Comparison of ENCODE assay signal across 12 mouse cellular contexts in genomic region chr3:121397007-121397406, GRCm38 (mm10).
"Had no signal": no experiment of that assay in that cellular context is flagged by ENCODE, and none has a peak within 500 bp of the region (broad histone marks: within the 10 kb centered on the region; RNA-seq: fewer than 3 reads in every experiment).

No protein-coding gene starts in this region.

- H3K36me3 ChIP-seq: limb, embryonic 15.5 days; liver, embryonic 12.5 days; midbrain, embryonic 15.5 days; neural tube, embryonic 12.5 days had no signal

- H3K9ac ChIP-seq: limb, embryonic 15.5 days; liver, embryonic 12.5 days; midbrain, embryonic 15.5 days; neural tube, embryonic 12.5 days had no signal

- ATAC-seq: intestine, postnatal 0 days; liver, embryonic 12.5 days; midbrain, embryonic 15.5 days had no signal

- H3K4me1 ChIP-seq: midbrain, embryonic 15.5 days; neural tube, embryonic 12.5 days had no signal

- H3K9me3 ChIP-seq: limb, embryonic 15.5 days; liver, embryonic 12.5 days; midbrain, embryonic 15.5 days; neural tube, embryonic 12.5 days had no signal

- H3K4me3 ChIP-seq: limb, embryonic 15.5 days; liver, embryonic 12.5 days; midbrain, embryonic 15.5 days; neural tube, embryonic 12.5 days had no signal

- H3K4me2 ChIP-seq: limb, embryonic 15.5 days; liver, embryonic 12.5 days; midbrain, embryonic 15.5 days; neural tube, embryonic 12.5 days had no signal

- H3K27ac ChIP-seq: kidney, postnatal 0 days; limb, embryonic 15.5 days; liver, embryonic 12.5 days; midbrain, embryonic 15.5 days; neural tube, embryonic 12.5 days had no signal

- DNase-seq: kidney, adult 9 months; kidney, postnatal 36 days; layer of hippocampus, adult 9-11 months; layer of hippocampus, postnatal 36 days; lung, postnatal 10 days; thymus, postnatal 36 days had no signal

- H3K27me3 ChIP-seq: limb, embryonic 15.5 days; liver, embryonic 12.5 days; midbrain, embryonic 15.5 days; neural tube, embryonic 12.5 days had no signal
